Mouse (Mus musculus) stomach, postnatal 0 days (tissue): ENCODE data around the gene Tef. TPM values are rescaled to one million over a fixed set of nuclear protein-coding genes. Genes with fewer than 3 reads are reported as not detected.
A peak's percentile ranks its signal among the peaks of the same experiment; 100 is the strongest.

Experiments
- ATAC-seq: fragments of 200-750 bp; cut with Nextera tagmentation; 2 replicates; pipeline ENCODE4 v1.8.0; 2017; ENCODE audit not compliant: low FRiP score, low TSS enrichment
- DNase-seq: peaks from one replicate; pipeline ENCODE4 v3.0.0-alpha.2; 2016; ENCODE audit warnings: low spot score
- H3K27ac ChIP-seq: fragments of 300-500 bp; sonication (generic); replicated peaks from 2 replicates; pipeline ENCODE4 v1.5.1; 2014; ENCODE audit warnings: mild to moderate bottlenecking, control low read depth
- H3K27me3 ChIP-seq: fragments of 300-500 bp; sonication (generic); 2 replicates; pipeline ENCODE4 v1.6.1; 2014; ENCODE audit warnings: low read length; ENCODE audit not compliant: control insufficient read depth, insufficient read depth
- H3K36me3 ChIP-seq: fragments of 300-500 bp; sonication (generic); 2 replicates; pipeline ENCODE4 v1.6.1; 2014; ENCODE audit warnings: low read length, mixed read lengths; ENCODE audit not compliant: control insufficient read depth, insufficient read depth
- H3K4me1 ChIP-seq: fragments of 300-500 bp; sonication (generic); replicated peaks from 2 replicates; pipeline ENCODE4 v1.6.1; 2014; ENCODE audit warnings: antibody characterized with exemption; ENCODE audit not compliant: control insufficient read depth, insufficient read depth
- H3K4me2 ChIP-seq: fragments of 300-500 bp; sonication (generic); replicated peaks from 2 replicates; pipeline ENCODE4 v1.6.1; 2014; ENCODE audit warnings: low read depth, mild to moderate bottlenecking, control low read depth, moderate library complexity
- H3K4me3 ChIP-seq: fragments of 300-500 bp; sonication (generic); 2 replicates; pipeline ENCODE4 v1.5.1; 2014; ENCODE audit warnings: low read depth, low read length, control low read depth
- H3K9ac ChIP-seq: fragments of 300-500 bp; sonication (generic); 2 replicates; pipeline ENCODE4 v1.6.1; 2014; ENCODE audit warnings: mild to moderate bottlenecking, low read length, control low read depth, mixed read lengths
- H3K9me3 ChIP-seq: fragments of 300-500 bp; sonication (generic); 2 replicates; pipeline ENCODE4 v1.6.1; 2016; ENCODE audit warnings: low read length; ENCODE audit not compliant: control insufficient read depth
- CTCF ChIP-seq: IDR thresholded peaks from 2 replicates; pipeline ENCODE4 v1.5.1; 2016; ENCODE audit warnings: antibody characterized with exemption, low read depth, mild to moderate bottlenecking, moderate library complexity
- EP300 ChIP-seq: optimal IDR thresholded peaks from 2 replicates; pipeline ENCODE3; 2016; ENCODE audit warnings: antibody characterized with exemption
- WGBS: fragments of 180-500 bp; shearing (Covaris S2); extraction: QIAGEN DNeasy Blood & Tissue Kit; methylation state at CpG from one replicate; pipeline ENCODE4 v1.1.7; 2014; 5-methylcytosine and 5-hydroxymethylcytosine counted together
- polyA plus RNA-seq: library from polyadenylated mRNA; unstranded; fragments of >200 nt; fragmentation: Nextera tagmentation; extraction: Ambion mirVana; gene quantifications from 2 replicates; pipeline ENCODE4 v1.2.1, GENCODE M21; 2015

Tef gene
- polyA plus RNA-seq, 1 experiment from 2014 or later, result 17.1 TPM

GRCm38 (mm10) chr15:81822631-81823030 is 20.4 kb downstream of the Tef start:
- ATAC-seq (no peak), DNase-seq (no peak)
- no peak overlapping the region for H3K27ac ChIP-seq
- H3K4me1 ChIP-seq, result no peaks in the 10 kb centered on the region
- no peaks in the 10 kb centered on the region for H3K27me3 ChIP-seq
- H3K4me2 ChIP-seq, result no peak overlapping the region
- no peak for TF ChIP-seq EP300
- TF ChIP-seq CTCF, result no peak
- H3K9me3 ChIP-seq, result no peaks in the 10 kb centered on the region
- H3K36me3 ChIP-seq, result peaks cover 32% of the 10 kb centered on the region
- 58% methylated on average over 3 of the region's 3 CpGs for WGBS
- no peak overlapping the region for H3K9ac ChIP-seq
- H3K4me3 ChIP-seq, result no peak overlapping the region

GRCm38 (mm10) chr15:81824832-81825231 is 22.6 kb downstream of the Tef start:
- Histone ChIP-seq H3K36me3 (peaks cover 33% of the 10 kb centered on the region), H3K27ac (no peak overlapping the region), H3K4me3 (no peak overlapping the region), H3K4me1 (no peaks in the 10 kb centered on the region), H3K9ac (no peak overlapping the region), H3K27me3 (no peaks in the 10 kb centered on the region), H3K4me2 (no peak overlapping the region), H3K9me3 (no peaks in the 10 kb centered on the region)
- DNase-seq, result no peak
- 58% methylated on average over 3 of the region's 3 CpGs for WGBS
- ATAC-seq, result no peak
- TF ChIP-seq EP300 (no peak), CTCF (no peak)

GRCm38 (mm10) chr15:81828426-81829207 is 26.4 kb downstream of the Tef start:
- H3K9ac ChIP-seq, result no peak overlapping the region
- peaks cover 19% of the 10 kb centered on the region for H3K36me3 ChIP-seq
- H3K27me3 ChIP-seq, result no peaks in the 10 kb centered on the region
- no peak overlapping the region for H3K27ac ChIP-seq
- no peak for ATAC-seq
- H3K4me3 ChIP-seq, result no peak overlapping the region
- H3K9me3 ChIP-seq, result no peaks in the 10 kb centered on the region
- DNase-seq, result no peak
- no peaks in the 10 kb centered on the region for H3K4me1 ChIP-seq
- H3K4me2 ChIP-seq, result no peak overlapping the region
- TF ChIP-seq CTCF (no peak), EP300 (no peak)
- 86% methylated on average over 7 of the region's 7 CpGs for WGBS

- 54% methylated on average over 2 of the region's 2 CpGs for WGBS
- Histone ChIP-seq H3K9me3 (no peaks in the 10 kb centered on the region), H3K4me3 (no peak overlapping the region), H3K4me1 (no peaks in the 10 kb centered on the region), H3K9ac (no peak overlapping the region), H3K36me3 (peaks cover 14% of the 10 kb centered on the region), H3K27me3 (no peaks in the 10 kb centered on the region), H3K27ac (no peak overlapping the region), H3K4me2 (no peak overlapping the region)
- no peak for DNase-seq
- TF ChIP-seq EP300, result no peak
- TF ChIP-seq CTCF, result no peak
- no peak for ATAC-seq
Measured at GRCm38 (mm10) chr15:81829208-81829580, 27.0 kb downstream of the Tef start.

- no peaks in the 10 kb centered on the region for H3K9me3 ChIP-seq
- no peaks in the 10 kb centered on the region for H3K4me1 ChIP-seq
- 91% methylated on average over 4 of the region's 4 CpGs for WGBS
- ATAC-seq (no peak), DNase-seq (no peak)
- no peaks in the 10 kb centered on the region for H3K27me3 ChIP-seq
- no peak overlapping the region for H3K9ac ChIP-seq
- no peak overlapping the region for H3K4me2 ChIP-seq
- no peak overlapping the region for H3K4me3 ChIP-seq
- no peak overlapping the region for H3K27ac ChIP-seq
- no peak for TF ChIP-seq CTCF
- no peak for TF ChIP-seq EP300
- H3K36me3 ChIP-seq, result peaks cover 9% of the 10 kb centered on the region; the same call in 1 of the 2 replicates
Measured at GRCm38 (mm10) chr15:81830530-81830929, 28.3 kb downstream of the Tef start.

- TF ChIP-seq CTCF (peak; percentile 100), EP300 (no peak)
- H3K27ac ChIP-seq, result no peak overlapping the region; the same call in 1 of the 2 replicates
- no peaks in the 10 kb centered on the region for H3K27me3 ChIP-seq
- 14% methylated on average over 24 of the region's 24 CpGs for whole genome bisulfite sequencing
- H3K4me3 ChIP-seq, result no peak overlapping the region
- peak overlapping the region; percentile 20 for H3K4me2 ChIP-seq
- peak overlapping the region; percentile 14; the same call in 1 of the 2 replicates for H3K9ac ChIP-seq
- peak; percentile 87 for ATAC-seq
- peaks cover 3% of the 10 kb centered on the region; the same call in 1 of the 2 replicates for H3K36me3 ChIP-seq
- peak; percentile 95 for DNase-seq
- H3K9me3 ChIP-seq, result no peaks in the 10 kb centered on the region
- H3K4me1 ChIP-seq, result 0 out of 2 replicates have a peak, but pooled peaks cover 3% of the 10 kb centered on the region
Measured at GRCm38 (mm10) chr15:81831136-81831825, 29.1 kb downstream of the Tef start.
